Mouse (Mus musculus) megakaryocyte, embryonic 14.5 days (primary cell): ENCODE measurements around the gene Cbx8. TPM values are rescaled to one million over a fixed set of nuclear protein-coding genes. Genes with fewer than 3 reads are reported as not detected.

Experiments used
- H3K27me3 ChIP-seq: replicated peaks from 2 replicates; pipeline ENCODE3; 2012; ENCODE audit warnings: inconsistent platforms
- H3K36me3 ChIP-seq: replicated peaks from 2 replicates; pipeline ENCODE3; 2012; ENCODE audit warnings: low read length, inconsistent platforms, mixed read lengths
- H3K4me1 ChIP-seq: 2 replicates; pipeline ENCODE4 v1.6.1; 2012; ENCODE audit warnings: inconsistent platforms
- H3K4me3 ChIP-seq: replicated peaks from 2 replicates; pipeline ENCODE3; 2012; ENCODE audit warnings: moderate library complexity, mild to moderate bottlenecking, inconsistent platforms
- H3K9me3 ChIP-seq: 2 replicates; pipeline ENCODE4 v1.6.1; 2012; ENCODE audit warnings: inconsistent platforms
- FLI1 ChIP-seq: IDR thresholded peaks from 2 replicates; pipeline ENCODE4 v1.6.1; 2012; ENCODE audit warnings: low read length, inconsistent platforms, mixed read lengths
- GATA1 ChIP-seq: IDR thresholded peaks from 3 replicates; pipeline ENCODE4 v1.6.1; 2012; ENCODE audit warnings: mixed read lengths, low read length, inconsistent platforms, borderline replicate concordance
- polyA plus RNA-seq: library from polyadenylated mRNA; stranded (reverse); fragments of >175 nt; gene quantifications from 2 replicates; pipeline ENCODE4 v1.2.3, GENCODE M21; 2012; ENCODE audit warnings: low replicate concordance; ENCODE audit not compliant: insufficient read depth

Cbx8 gene
- polyA plus RNA-seq, 1 experiment, result 2.7 TPM

GRCm38 (mm10) chr11:119005547-119006275, 35.1 kb downstream of the Cbx8 start:
- Histone ChIP-seq H3K4me1 (peaks cover 8% of the 10 kb centered on the region), H3K9me3 (peaks cover 54% of the 10 kb centered on the region), H3K4me3 (no peak overlapping the region), H3K27me3 (peaks cover 79% of the 10 kb centered on the region), H3K36me3 (no peaks in the 10 kb centered on the region)
- no peak for TF ChIP-seq FLI1
- TF ChIP-seq GATA1, result no peak

- H3K9me3 ChIP-seq, result peaks cover 33% of the 10 kb centered on the region
- H3K4me1 ChIP-seq, result peaks cover 13% of the 10 kb centered on the region
- no peak overlapping the region for H3K4me3 ChIP-seq
- H3K27me3 ChIP-seq, result peaks cover 83% of the 10 kb centered on the region
- no peaks in the 10 kb centered on the region for H3K36me3 ChIP-seq
- TF ChIP-seq GATA1 (no peak), FLI1 (no peak)
Measured at GRCm38 (mm10) chr11:119001493-119002128, 39.2 kb downstream of the Cbx8 start.

- Histone ChIP-seq H3K36me3 (no peaks in the 10 kb centered on the region), H3K9me3 (peaks cover 33% of the 10 kb centered on the region), H3K4me1 (peaks cover 11% of the 10 kb centered on the region), H3K4me3 (no peak overlapping the region), H3K27me3 (peaks cover 87% of the 10 kb centered on the region)
- no peak for TF ChIP-seq GATA1
- no peak for TF ChIP-seq FLI1
Measured at GRCm38 (mm10) chr11:119000877-119001276, 39.9 kb downstream of the Cbx8 start.

GRCm38 (mm10) chr11:118999361-118999804, 41.4 kb downstream of the Cbx8 start:
- no peak for TF ChIP-seq FLI1
- no peak for TF ChIP-seq GATA1
- peaks cover 29% of the 10 kb centered on the region for H3K9me3 ChIP-seq
- peaks cover 5% of the 10 kb centered on the region; the same call in 1 of the 2 replicates for H3K4me1 ChIP-seq
- no peaks in the 10 kb centered on the region for H3K36me3 ChIP-seq
- no peak overlapping the region for H3K4me3 ChIP-seq
- H3K27me3 ChIP-seq, result peaks cover 90% of the 10 kb centered on the region

GRCm38 (mm10) chr11:118998540-118999265, 42.1 kb downstream of the Cbx8 start:
- H3K9me3 ChIP-seq, result peaks cover 23% of the 10 kb centered on the region
- H3K4me3 ChIP-seq, result no peak overlapping the region
- peaks cover 5% of the 10 kb centered on the region; the same call in 1 of the 2 replicates for H3K4me1 ChIP-seq
- peaks cover 91% of the 10 kb centered on the region for H3K27me3 ChIP-seq
- no peak for TF ChIP-seq GATA1
- no peak for TF ChIP-seq FLI1
- H3K36me3 ChIP-seq, result no peaks in the 10 kb centered on the region

- Histone ChIP-seq H3K4me1 (peaks cover 12% of the 10 kb centered on the region), H3K36me3 (no peaks in the 10 kb centered on the region), H3K27me3 (peaks cover 92% of the 10 kb centered on the region), H3K9me3 (peaks cover 17% of the 10 kb centered on the region), H3K4me3 (no peak overlapping the region)
- TF ChIP-seq GATA1, result no peak
- no peak for TF ChIP-seq FLI1
Measured at GRCm38 (mm10) chr11:118997182-118997581, 43.6 kb downstream of the Cbx8 start.

- H3K27me3 ChIP-seq, result peaks cover 93% of the 10 kb centered on the region
- peaks cover 12% of the 10 kb centered on the region for H3K4me1 ChIP-seq
- no peak overlapping the region for H3K4me3 ChIP-seq
- no peaks in the 10 kb centered on the region for H3K36me3 ChIP-seq
- no peak for TF ChIP-seq FLI1
- no peak for TF ChIP-seq GATA1
- 0 out of 2 replicates have a peak, but pooled peaks cover 7% of the 10 kb centered on the region for H3K9me3 ChIP-seq
Measured at GRCm38 (mm10) chr11:118995448-118995847, 45.3 kb downstream of the Cbx8 start.

GRCm38 (mm10) chr11:118992781-118993180, 48.0 kb downstream of the Cbx8 start:
- Histone ChIP-seq H3K9me3 (no peaks in the 10 kb centered on the region), H3K4me3 (no peak overlapping the region), H3K4me1 (peaks cover 7% of the 10 kb centered on the region), H3K36me3 (no peaks in the 10 kb centered on the region), H3K27me3 (peaks cover 88% of the 10 kb centered on the region)
- TF ChIP-seq FLI1 (no peak), GATA1 (no peak)

- no peak for TF ChIP-seq FLI1
- no peak for TF ChIP-seq GATA1
- H3K27me3 ChIP-seq, result peaks cover 79% of the 10 kb centered on the region
- H3K4me1 ChIP-seq, result peaks cover 6% of the 10 kb centered on the region
- H3K36me3 ChIP-seq, result no peaks in the 10 kb centered on the region
- H3K4me3 ChIP-seq, result no peak within 1 kb of the TSS
- H3K9me3 ChIP-seq, result no peaks in the 10 kb centered on the region
Measured at GRCm38 (mm10) chr11:118987999-118988398, 52.8 kb downstream of the Cbx8 start, which contains the start of gene Enpp7. Gene Enpp7 (plus strand): TSS chr11:118988188.

Other genes with a start within 250 kb of the Cbx8 start
- gene Rbfox3, start 129.4 kb downstream of the Cbx8 start, polyA plus RNA-seq, result 0.03 TPM in 1 of 2 replicates, not detected in the other
- not detected in 2 replicates for gene Enpp7, start 52.8 kb downstream of the Cbx8 start, polyA plus RNA-seq
- 0.46 TPM in 1 of 2 replicates, not detected in the other for gene Cbx2, start 18.0 kb downstream of the Cbx8 start, polyA plus RNA-seq
- gene Cbx4, start 45.3 kb upstream of the Cbx8 start, polyA plus RNA-seq, result 49.2 and 111 TPM in 2 replicates
- gene Tbc1d16, start 187.5 kb upstream of the Cbx8 start, polyA plus RNA-seq, result 0.85 TPM in 1 of 2 replicates, not detected in the other
- 1.7 and 4.3 TPM in 2 replicates for gene Ccdc40, start 187.6 kb upstream of the Cbx8 start, polyA plus RNA-seq
- 44.2 and 58.6 TPM in 2 replicates for gene Gaa, start 226.9 kb upstream of the Cbx8 start, polyA plus RNA-seq